Mouse (Mus musculus): ENCODE results near the gene Rplp0. TPM values are rescaled to one million over a fixed set of nuclear protein-coding genes. Genes with fewer than 3 reads are reported as not detected.

The Rplp0 gene
- 925 TPM for polyA plus RNA-seq (2015; fragmentation: Illumina TruSeq; extraction: RNeasy Lipid Tissue Mini Kit (QIAGEN cat#74804); ENCODE audit: insufficient read depth, low replicate concordance)

GRCm38 (mm10) chr5:115559237-115560101, at the start of gene Rplp0:
Rplp0 (plus strand) TSS chr5:115559467.

GRCm38 (mm10) chr5:115564737-115565393, 5.6 kb downstream of the Rplp0 start, which contains the start of gene Gcn1l1:
Gcn1l1 (plus strand) TSS chr5:115565254.

Other genes with a start within 250 kb of the Rplp0 start
- 58.6 TPM for gene Srsf9, start 232.3 kb upstream of the Rplp0 start, polyA plus RNA-seq (2015; fragmentation: Illumina TruSeq; extraction: RNeasy Lipid Tissue Mini Kit (QIAGEN cat#74804); ENCODE audit: insufficient read depth, low replicate concordance)
- gene Gatc, start 218.3 kb upstream of the Rplp0 start, polyA plus RNA-seq (2015; fragmentation: Illumina TruSeq; extraction: RNeasy Lipid Tissue Mini Kit (QIAGEN cat#74804); ENCODE audit: insufficient read depth, low replicate concordance), result 19.0 TPM
- 35.2 TPM for gene Triap1, start 218.2 kb upstream of the Rplp0 start, polyA plus RNA-seq (2015; fragmentation: Illumina TruSeq; extraction: RNeasy Lipid Tissue Mini Kit (QIAGEN cat#74804); ENCODE audit: insufficient read depth, low replicate concordance)
- 153 TPM for gene Cox6a1, start 210.5 kb upstream of the Rplp0 start, polyA plus RNA-seq (2015; fragmentation: Illumina TruSeq; extraction: RNeasy Lipid Tissue Mini Kit (QIAGEN cat#74804); ENCODE audit: insufficient read depth, low replicate concordance)
- gene Msi1, start 129.9 kb upstream of the Rplp0 start, polyA plus RNA-seq (2015; fragmentation: Illumina TruSeq; extraction: RNeasy Lipid Tissue Mini Kit (QIAGEN cat#74804); ENCODE audit: insufficient read depth, low replicate concordance), result 0.22 TPM
- gene Pla2g1b, start 93.2 kb upstream of the Rplp0 start, polyA plus RNA-seq (2015; fragmentation: Illumina TruSeq; extraction: RNeasy Lipid Tissue Mini Kit (QIAGEN cat#74804); ENCODE audit: insufficient read depth, low replicate concordance), result 0.55 TPM
- 17.1 TPM for gene Sirt4, start 74.7 kb upstream of the Rplp0 start, polyA plus RNA-seq (2015; fragmentation: Illumina TruSeq; extraction: RNeasy Lipid Tissue Mini Kit (QIAGEN cat#74804); ENCODE audit: insufficient read depth, low replicate concordance)
- gene Pxn, start 52.8 kb upstream of the Rplp0 start, polyA plus RNA-seq (2015; fragmentation: Illumina TruSeq; extraction: RNeasy Lipid Tissue Mini Kit (QIAGEN cat#74804); ENCODE audit: insufficient read depth, low replicate concordance), result 42.2 TPM
- 13.0 TPM for gene Gcn1l1, start 5.8 kb downstream of the Rplp0 start, polyA plus RNA-seq (2015; fragmentation: Illumina TruSeq; extraction: RNeasy Lipid Tissue Mini Kit (QIAGEN cat#74804); ENCODE audit: insufficient read depth, low replicate concordance)
- gene Rab35, start 72.4 kb downstream of the Rplp0 start, polyA plus RNA-seq (2015; fragmentation: Illumina TruSeq; extraction: RNeasy Lipid Tissue Mini Kit (QIAGEN cat#74804); ENCODE audit: insufficient read depth, low replicate concordance), result 49.0 TPM
- 6.4 TPM for gene Bicdl1, start 172.2 kb downstream of the Rplp0 start, polyA plus RNA-seq (2015; fragmentation: Illumina TruSeq; extraction: RNeasy Lipid Tissue Mini Kit (QIAGEN cat#74804); ENCODE audit: insufficient read depth, low replicate concordance)

Measured in spleen, adult 10 weeks (tissue).